1 mouse cellular context compared by ENCODE assay signal in the genomic region with DNA sequence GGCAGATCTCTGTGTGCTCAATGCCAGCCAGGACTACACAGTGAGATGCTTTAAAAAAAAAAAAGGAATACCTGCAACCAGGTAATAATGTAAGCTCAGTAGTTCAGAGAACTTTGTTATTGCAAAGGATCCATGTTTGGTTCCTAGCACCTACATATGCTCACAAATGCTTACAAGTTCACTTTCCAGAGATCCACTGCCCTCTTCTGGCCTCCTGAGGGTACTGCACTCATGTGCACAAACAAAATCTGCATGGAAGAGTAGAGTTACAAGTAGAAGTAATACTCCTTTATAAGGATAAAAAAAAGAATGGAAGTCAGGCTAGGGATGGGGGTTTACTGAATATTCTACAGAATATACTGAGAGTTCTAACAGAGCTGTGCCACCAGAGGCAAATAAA.
TF ChIP-seq lines count a peak whose summit lies in the region.

No protein-coding gene starts in this region.

TF ChIP-seq in CH12.LX, 34 proteins besides CTCF, POLR2A, EP300 and RAD21 (continued from another document):
- TF ChIP-seq NELFE (IDR thresholded peaks at IDR 0.05; ENCODE audit: low read depth, low read length) (no peak), KAT2A (IDR thresholded peaks at IDR 0.05; ENCODE audit: insufficient replicate concordance, low read length) (no peak), MAZ (IDR thresholded peaks at IDR 0.05; ENCODE audit: low read depth, low read length) (no peak), POLR2AphosphoS2 (IDR thresholded peaks at IDR 0.05; ENCODE audit: low read depth, low read length) (no peak), IRF4 (IDR thresholded peaks at IDR 0.05; ENCODE audit: low read depth, low read length) (no peak), ZMIZ1 (IDR thresholded peaks at IDR 0.05; ENCODE audit: low read depth, low read length) (no peak), NRF1 (IDR thresholded peaks at IDR 0.05; ENCODE audit: low read depth, low read length) (no peak)
